8 mouse cellular contexts compared by ENCODE assay signal in genomic region chr17:70746379-70747079, GRCm38 (mm10).
DNase-seq lines count a peak whose midpoint lies in the region; ATAC-seq lines count a peak whose summit lies in the region.

No protein-coding gene starts in this region.

- H3K4me2 ChIP-seq in kidney, embryonic 16.5 days (replicated peaks; ENCODE audit: low read depth, low read length): 0 out of 2 replicates have a peak overlapping the region, but pooled peaks have one; percentile 16
- H3K4me2 ChIP-seq in stomach, embryonic 16.5 days (ENCODE audit: low read depth, low read length): peak overlapping the region; percentile 40; the same call in 1 of the 2 replicates

- H3K36me3 ChIP-seq in kidney, embryonic 16.5 days (ENCODE audit: insufficient read depth, low read length): no peaks in the 10 kb centered on the region
- H3K36me3 ChIP-seq in stomach, embryonic 16.5 days (ENCODE audit: control insufficient read depth, insufficient read depth, low read length): no peaks in the 10 kb centered on the region

- DNase-seq in adrenal gland, adult 2 months: peak; percentile 73
- no peak for DNase-seq in adrenal gland, postnatal 25 days
- DNase-seq in urinary bladder, postnatal 14 days (ENCODE audit: low spot score): peak; percentile 78
- no peak for DNase-seq in urinary bladder, postnatal 10 days (ENCODE audit: low spot score)
- DNase-seq in right cerebral cortex, postnatal 10 days (ENCODE audit: low spot score in 2 of 2): no peak
- DNase-seq in ovary, postnatal 10 days (ENCODE audit: low spot score): no peak

- H3K27ac ChIP-seq in kidney, embryonic 16.5 days (ENCODE audit: low read length): peak overlapping the region; percentile 59; the same call in 1 of the 2 replicates
- peak overlapping the region; percentile 97 for H3K27ac ChIP-seq in stomach, embryonic 16.5 days (ENCODE audit: low read length)

- no peak overlapping the region for H3K4me3 ChIP-seq in kidney, embryonic 16.5 days (ENCODE audit: low read length)
- no peak overlapping the region for H3K4me3 ChIP-seq in stomach, embryonic 16.5 days (replicated peaks; ENCODE audit: low read length)

- peaks cover 42% of the 10 kb centered on the region for H3K4me1 ChIP-seq in kidney, embryonic 16.5 days (ENCODE audit: insufficient read depth, low read length)
- peaks cover 20% of the 10 kb centered on the region for H3K4me1 ChIP-seq in stomach, embryonic 16.5 days (ENCODE audit: control insufficient read depth, insufficient read depth, low read length)

- H3K27me3 ChIP-seq in kidney, embryonic 16.5 days (ENCODE audit: insufficient read depth, low read length): no peaks in the 10 kb centered on the region
- H3K27me3 ChIP-seq in stomach, embryonic 16.5 days (ENCODE audit: control insufficient read depth, insufficient read depth, low read length): no peaks in the 10 kb centered on the region

- no peaks in the 10 kb centered on the region for H3K9me3 ChIP-seq in kidney, embryonic 16.5 days (ENCODE audit: low read length)
- no peaks in the 10 kb centered on the region for H3K9me3 ChIP-seq in stomach, embryonic 16.5 days (replicated peaks; ENCODE audit: control insufficient read depth, low read length)

- WGBS in kidney, embryonic 16.5 days: 26% methylated on average over 9 of the region's 9 CpGs
- 43% methylated on average over 9 of the region's 9 CpGs for WGBS in stomach, embryonic 16.5 days

- H3K9ac ChIP-seq in kidney, embryonic 16.5 days (replicated peaks; ENCODE audit: low read length): 0 out of 2 replicates have a peak overlapping the region, but pooled peaks have one; percentile 4
- H3K9ac ChIP-seq in stomach, embryonic 16.5 days (ENCODE audit: low read length): peak overlapping the region; percentile 38; the same call in 1 of the 2 replicates

- peak; percentile 40; the same call in 1 of the 2 replicates for ATAC-seq in kidney, embryonic 16.5 days (ENCODE audit: low FRiP score, low TSS enrichment)
- ATAC-seq in stomach, embryonic 16.5 days (ENCODE audit: insufficient read depth, low FRiP score): peak; percentile 78

Comparison
In these comparisons a context has a peak if more than half of its experiments do, and no peak if none do; other contexts are left out.
1. DNase-seq: peak in adrenal gland, adult 2 months (single experiment) and urinary bladder, postnatal 14 days (single experiment); none in adrenal gland, postnatal 25 days (single experiment), urinary bladder, postnatal 10 days (single experiment), right cerebral cortex, postnatal 10 days (0 of 2) and ovary, postnatal 10 days (single experiment).